Mouse (Mus musculus): ENCODE measurements around the gene Hist1h3h. TPM values are rescaled to one million over a fixed set of nuclear protein-coding genes. Genes with fewer than 3 reads are reported as not detected.
"Not testable (repeated sequence)": the region's sequence is repeated elsewhere in the genome, so short reads cannot be mapped to it uniquely, and the experiment has no call there.

The Hist1h3h gene
- polyA plus RNA-seq, 1 experiment from 2014 or later, result 5.6 TPM

GRCm38 (mm10) chr13:21710821-21711525, 6.5 kb upstream of the Hist1h3h start:
- Histone ChIP-seq H3K4me2 (ENCODE audit: low read length) (peak overlapping the region; percentile 78), H3K4me3 (replicated peaks; ENCODE audit: low read depth, low read length) (peak overlapping the region; percentile 39), H3K27me3 (ENCODE audit: insufficient read depth, low read length) (no peaks in the 10 kb centered on the region), H3K27ac (no peak overlapping the region; the same call in 1 of the 2 replicates), H3K9me3 (replicated peaks; ENCODE audit: low read length) (no peaks in the 10 kb centered on the region), H3K36me3 (ENCODE audit: insufficient read depth, low read length) (no peaks in the 10 kb centered on the region), H3K9ac (ENCODE audit: low read depth, low read length) (0 out of 2 replicates have a peak overlapping the region, but pooled peaks have one; percentile 35), H3K4me1 (replicated peaks; ENCODE audit: insufficient read depth, low read length) (peaks cover 3% of the 10 kb centered on the region; the same call in 1 of the 2 replicates)
- ATAC-seq (replicated peaks; ENCODE audit: low FRiP score, low read depth) (peak; percentile 79), DNase-seq (ENCODE audit: low spot score) (peak; percentile 48)
- 2% methylated on average over 22 of the region's 22 CpGs for WGBS
- no peak for TF ChIP-seq CTCF (IDR thresholded peaks at IDR 0.05; ENCODE audit: low read depth)

GRCm38 (mm10) chr13:21711698-21712097, 5.8 kb upstream of the Hist1h3h start:
- H3K36me3 ChIP-seq (ENCODE audit: insufficient read depth, low read length), result no peaks in the 10 kb centered on the region
- no peaks in the 10 kb centered on the region for H3K27me3 ChIP-seq (ENCODE audit: insufficient read depth, low read length)
- ATAC-seq (replicated peaks; ENCODE audit: low FRiP score, low read depth), result no peak
- 33% methylated on average over 4 of the region's 4 CpGs for WGBS
- no peak for DNase-seq (ENCODE audit: low spot score)
- peaks cover 3% of the 10 kb centered on the region; the same call in 1 of the 2 replicates for H3K4me1 ChIP-seq (replicated peaks; ENCODE audit: insufficient read depth, low read length)
- H3K4me3 ChIP-seq (replicated peaks; ENCODE audit: low read depth, low read length), result peak overlapping the region; percentile 39; the same call in 1 of the 2 replicates
- H3K4me2 ChIP-seq (ENCODE audit: low read length), result peak overlapping the region; percentile 78
- no peak overlapping the region for H3K27ac ChIP-seq
- no peak overlapping the region for H3K9ac ChIP-seq (ENCODE audit: low read depth, low read length)
- H3K9me3 ChIP-seq (replicated peaks; ENCODE audit: low read length), result no peaks in the 10 kb centered on the region
- no peak for TF ChIP-seq CTCF (IDR thresholded peaks at IDR 0.05; ENCODE audit: low read depth)

DNA sequence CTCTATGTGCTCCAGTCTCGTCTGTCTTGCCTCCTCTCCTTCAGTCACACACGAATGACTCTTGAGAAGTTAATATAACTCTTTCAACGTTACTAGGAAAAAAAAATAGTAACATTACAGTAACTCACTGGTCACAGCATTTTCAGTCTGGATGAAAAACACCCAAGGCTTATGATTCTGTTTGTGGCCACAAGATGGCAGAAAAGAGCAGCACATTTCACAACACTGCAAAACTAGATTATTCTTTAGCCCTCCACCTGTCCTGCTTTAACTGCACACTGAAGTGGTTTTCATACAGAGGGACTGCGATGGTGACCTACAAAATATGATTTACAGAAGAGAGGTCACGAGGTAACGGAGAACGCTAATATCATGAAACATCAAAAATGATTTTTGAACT, 2.7 kb upstream of the Hist1h3h start:
- ATAC-seq (replicated peaks; ENCODE audit: low FRiP score, low read depth) (no peak), DNase-seq (ENCODE audit: low spot score) (peak; percentile 91)
- Histone ChIP-seq H3K36me3 (ENCODE audit: insufficient read depth, low read length) (no peaks in the 10 kb centered on the region), H3K4me3 (replicated peaks; ENCODE audit: low read depth, low read length) (peak overlapping the region; percentile 39), H3K9me3 (replicated peaks; ENCODE audit: low read length) (no peaks in the 10 kb centered on the region), H3K4me2 (ENCODE audit: low read length) (peak overlapping the region; percentile 72), H3K4me1 (replicated peaks; ENCODE audit: insufficient read depth, low read length) (peaks cover 15% of the 10 kb centered on the region; the same call in 1 of the 2 replicates), H3K27me3 (ENCODE audit: insufficient read depth, low read length) (no peaks in the 10 kb centered on the region), H3K27ac (no peak overlapping the region), H3K9ac (ENCODE audit: low read depth, low read length) (peak overlapping the region; percentile 59; the same call in 1 of the 2 replicates)
- 0% methylated on average over 7 of the region's 7 CpGs for WGBS
- TF ChIP-seq CTCF (IDR thresholded peaks at IDR 0.05; ENCODE audit: low read depth), result peak; percentile 94

DNA sequence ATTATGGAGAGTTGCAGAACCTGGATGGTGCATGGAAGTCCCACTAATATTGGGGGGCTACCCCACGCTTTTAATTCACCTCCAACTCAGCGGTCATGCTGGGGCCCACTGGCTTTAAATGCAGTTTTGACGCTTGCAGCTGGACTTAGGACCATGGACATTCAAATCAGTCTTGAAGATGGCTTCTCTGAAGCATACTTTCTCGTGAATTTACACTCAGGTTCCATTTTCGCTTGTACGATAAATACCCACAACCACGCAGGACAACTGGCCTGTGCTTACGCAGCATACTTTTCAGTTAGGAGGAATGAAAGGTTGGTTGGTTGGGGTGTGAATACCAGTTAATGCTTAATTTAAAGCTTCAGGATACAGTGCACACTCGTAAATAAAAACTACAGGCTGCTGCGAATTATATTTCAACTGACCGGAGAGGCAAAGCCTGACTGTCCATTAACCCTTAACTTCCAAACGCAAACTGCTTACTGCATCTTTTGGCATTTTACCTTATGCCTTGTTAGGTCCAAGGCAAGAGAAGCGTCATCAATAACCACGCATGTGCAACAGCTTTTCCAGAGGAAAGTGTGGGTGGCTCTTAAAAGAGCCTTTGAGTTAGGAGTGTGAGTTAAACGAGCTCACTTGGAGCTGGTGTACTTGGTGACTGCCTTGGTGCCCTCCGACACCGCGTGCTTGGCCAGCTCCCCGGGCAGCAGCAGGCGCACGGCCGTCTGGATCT, 2.2 kb upstream of the Hist1h3h start:
- TF ChIP-seq CTCF (IDR thresholded peaks at IDR 0.05; ENCODE audit: low read depth), result no peak
- Histone ChIP-seq H3K27ac (peak overlapping the region; percentile 92), H3K4me2 (ENCODE audit: low read length) (peak overlapping the region; percentile 72), H3K4me1 (replicated peaks; ENCODE audit: insufficient read depth, low read length) (peaks cover 15% of the 10 kb centered on the region; the same call in 1 of the 2 replicates), H3K4me3 (replicated peaks; ENCODE audit: low read depth, low read length) (peak overlapping the region; percentile 39), H3K27me3 (ENCODE audit: insufficient read depth, low read length) (no peaks in the 10 kb centered on the region), H3K9ac (ENCODE audit: low read depth, low read length) (peak overlapping the region; percentile 59; the same call in 1 of the 2 replicates), H3K9me3 (replicated peaks; ENCODE audit: low read length) (no peaks in the 10 kb centered on the region), H3K36me3 (ENCODE audit: insufficient read depth, low read length) (no peaks in the 10 kb centered on the region)
- ATAC-seq (replicated peaks; ENCODE audit: low FRiP score, low read depth) (no peak), DNase-seq (ENCODE audit: low spot score) (peak; percentile 40)
- under 1% methylated on average over 22 of the region's 22 CpGs for WGBS

GRCm38 (mm10) chr13:21715864-21716539, 1.5 kb upstream of the Hist1h3h start, which contains the start of the genes Hist1h2bl and Hist1h2ai:
Gene Hist1h2bl (minus strand): TSS chr13:21716143.
Gene Hist1h2ai (plus strand): TSS chr13:21716422.
- not testable (repeated sequence) for H3K27me3 ChIP-seq (ENCODE audit: insufficient read depth, low read length); H3K9me3 ChIP-seq (replicated peaks; ENCODE audit: low read length); H3K36me3 ChIP-seq (ENCODE audit: insufficient read depth, low read length)
- Histone ChIP-seq H3K4me3 (replicated peaks; ENCODE audit: low read depth, low read length) (peak within 1 kb of the TSS; percentile 39), H3K9ac (ENCODE audit: low read depth, low read length) (peak within 1 kb of the TSS; percentile 62), H3K4me1 (replicated peaks; ENCODE audit: insufficient read depth, low read length) (peaks cover 15% of the 10 kb centered on the region; the same call in 1 of the 2 replicates), H3K27ac (peak within 1 kb of the TSS; percentile 92), H3K4me2 (ENCODE audit: low read length) (peak within 1 kb of the TSS; percentile 72)
- ATAC-seq (replicated peaks; ENCODE audit: low FRiP score, low read depth) (peak; percentile 91), DNase-seq (ENCODE audit: low spot score) (peak; percentile 99)
- WGBS, result 0% methylated on average over 25 of the region's 50 CpGs

DNA sequence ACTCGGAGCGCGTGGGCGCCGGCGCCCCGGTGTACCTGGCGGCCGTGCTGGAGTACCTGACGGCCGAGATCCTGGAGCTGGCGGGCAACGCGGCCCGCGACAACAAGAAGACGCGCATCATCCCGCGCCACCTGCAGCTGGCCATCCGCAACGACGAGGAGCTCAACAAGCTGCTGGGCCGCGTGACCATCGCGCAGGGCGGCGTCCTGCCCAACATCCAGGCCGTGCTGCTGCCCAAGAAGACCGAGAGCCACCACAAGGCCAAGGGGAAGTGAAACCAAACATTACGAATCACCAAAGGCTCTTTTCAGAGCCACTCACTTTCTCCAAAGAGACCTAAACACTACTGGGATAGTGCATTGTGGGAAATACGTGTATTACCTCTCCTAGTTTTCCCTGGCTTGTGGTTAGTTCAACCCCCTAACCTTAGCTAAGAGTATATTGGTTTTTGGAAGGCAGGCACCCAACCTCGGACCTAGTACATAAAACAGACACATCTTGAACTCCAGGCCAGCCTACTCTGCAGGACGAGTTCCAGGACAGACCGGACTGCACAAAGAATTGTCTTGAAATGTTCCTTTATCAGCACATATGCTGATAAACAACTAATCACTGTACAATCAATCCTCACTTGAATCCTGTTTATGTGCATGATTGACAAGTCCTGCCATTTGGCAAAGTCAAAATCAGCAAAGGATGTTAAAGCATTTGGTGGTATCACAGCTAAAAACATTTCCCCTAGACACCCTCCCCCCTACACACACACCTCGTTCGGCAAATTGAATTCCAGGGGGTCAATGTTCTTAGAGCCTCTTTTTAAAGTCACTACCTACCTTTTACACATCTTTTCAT, 693 bp upstream of the Hist1h3h start:
- peak overlapping the region; percentile 72 for H3K4me2 ChIP-seq (ENCODE audit: low read length)
- H3K9ac ChIP-seq (ENCODE audit: low read depth, low read length), result peak overlapping the region; percentile 62
- under 1% methylated on average over 9 of the region's 38 CpGs for WGBS
- ATAC-seq (replicated peaks; ENCODE audit: low FRiP score, low read depth), result peak; percentile 4; the same call in 1 of the 2 replicates
- peak overlapping the region; percentile 39 for H3K4me3 ChIP-seq (replicated peaks; ENCODE audit: low read depth, low read length)
- H3K27me3 ChIP-seq (ENCODE audit: insufficient read depth, low read length); H3K36me3 ChIP-seq (ENCODE audit: insufficient read depth, low read length); H3K9me3 ChIP-seq (replicated peaks; ENCODE audit: low read length): not testable (repeated sequence)
- H3K4me1 ChIP-seq (replicated peaks; ENCODE audit: insufficient read depth, low read length), result peaks cover 15% of the 10 kb centered on the region; the same call in 1 of the 2 replicates
- H3K27ac ChIP-seq, result peak overlapping the region; percentile 92
- DNase-seq (ENCODE audit: low spot score), result peak; percentile 49
